Mouse (Mus musculus) heart, adult 2 months (tissue): ENCODE results near the gene Slc16a14.

Experiments
- EP300 ChIP-seq: fragments of 200-500 bp; IDR thresholded peaks from 2 replicates; pipeline ENCODE4 v1.6.1; 2011; ENCODE audit warnings: low read depth, low read length, control low read depth; ENCODE audit not compliant: insufficient read depth
- POLR2A ChIP-seq: fragments of 200-500 bp; IDR thresholded peaks from 2 replicates; pipeline ENCODE4 v1.6.1; 2011; ENCODE audit warnings: mild to moderate bottlenecking, low read depth, low read length, control low read depth; ENCODE audit not compliant: insufficient read depth

DNA sequence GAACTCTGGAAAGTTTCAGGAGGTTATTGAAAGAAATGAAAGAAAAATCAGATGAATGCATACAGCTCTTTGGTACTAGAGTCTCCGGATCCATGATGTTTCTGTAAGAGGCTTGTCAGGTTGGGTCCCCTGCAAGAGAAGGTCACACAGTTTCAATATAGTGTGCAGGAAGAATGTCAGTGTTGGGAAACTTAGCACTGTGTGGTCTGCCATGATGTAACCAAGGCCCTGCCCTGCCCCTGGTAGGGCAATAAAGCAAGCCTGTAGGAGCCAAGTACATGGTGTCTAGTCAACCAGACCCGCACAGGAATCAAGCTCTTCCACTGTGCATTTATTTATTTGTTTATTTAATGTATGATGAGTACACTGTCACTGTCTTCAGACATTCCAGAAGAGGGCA is 5.4 kb upstream of the Slc16a14 start:
- TF ChIP-seq POLR2A (no peak), EP300 (no peak)
